Mouse (Mus musculus) 3T3-L1 (cell line): ENCODE results near the gene Itsn1.

Source experiments
- DNase-seq: peaks from one replicate; pipeline ENCODE4 v3.0.0-alpha.2; 2015; ENCODE audit warnings: low read depth, low spot score

The Itsn1 gene

DNA sequence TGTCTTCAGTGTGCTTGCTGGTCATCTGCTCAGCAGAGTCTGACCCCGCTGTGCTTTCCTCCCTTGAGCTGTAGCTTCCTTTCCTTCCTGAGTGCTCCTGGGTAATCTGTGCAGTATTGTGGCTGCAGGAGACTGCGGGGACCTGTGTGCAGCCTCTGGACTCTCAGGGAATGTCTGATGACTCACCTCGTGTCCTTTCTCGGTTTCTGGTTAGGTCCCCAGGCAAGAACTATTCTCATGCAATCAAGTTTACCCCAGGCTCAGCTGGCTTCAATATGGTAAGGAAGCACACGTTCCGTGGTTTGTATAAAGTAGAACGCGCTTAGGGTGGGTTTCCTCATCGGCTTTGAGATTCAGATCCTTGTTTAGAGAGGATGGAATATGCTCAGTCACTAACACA lies 82.8 kb downstream of the Itsn1 start:
- DNase-seq: peak; percentile 49

DNA sequence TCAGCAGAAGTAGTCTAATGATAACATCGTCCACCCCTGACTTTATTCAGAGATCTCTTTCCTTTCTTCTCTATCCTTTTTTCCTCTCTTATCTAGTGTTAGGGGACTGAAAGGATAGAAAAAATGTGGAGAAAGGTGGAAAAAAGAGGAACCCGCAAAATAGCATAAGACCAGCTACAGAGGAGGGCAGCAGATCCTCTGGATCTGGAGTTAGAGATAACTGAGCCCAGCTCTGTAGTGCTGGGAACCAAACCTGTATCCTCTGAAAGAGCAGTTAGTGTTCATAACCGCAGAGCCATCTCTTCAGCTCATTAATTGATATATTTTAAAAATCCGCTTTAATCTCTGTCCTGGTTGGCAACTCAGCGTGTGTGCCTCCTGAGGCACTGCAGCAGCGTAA lies 84.5 kb downstream of the Itsn1 start:
- no peak for DNase-seq

GRCm38 (mm10) chr16:91815067-91815466 lies 86.0 kb downstream of the Itsn1 start:
- DNase-seq: no peak

DNA sequence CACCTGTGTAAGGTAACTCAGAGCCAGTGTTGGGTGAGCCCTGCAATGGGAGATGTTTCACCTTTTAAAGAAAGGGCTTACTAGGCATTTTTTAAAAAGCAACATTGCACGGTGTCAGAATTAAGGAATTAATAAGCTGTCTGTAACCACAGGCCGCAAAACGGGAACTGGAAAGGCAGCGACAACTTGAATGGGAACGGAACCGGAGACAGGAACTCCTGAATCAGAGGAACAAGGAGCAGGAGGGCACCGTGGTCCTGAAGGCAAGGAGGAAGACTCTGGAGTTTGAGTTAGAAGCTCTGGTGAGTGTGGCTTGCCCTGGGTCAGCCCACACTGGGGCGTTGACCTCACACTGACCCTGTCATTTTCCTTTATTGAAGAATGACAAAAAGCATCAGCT lies 91.2 kb downstream of the Itsn1 start:
- no peak for DNase-seq

DNA sequence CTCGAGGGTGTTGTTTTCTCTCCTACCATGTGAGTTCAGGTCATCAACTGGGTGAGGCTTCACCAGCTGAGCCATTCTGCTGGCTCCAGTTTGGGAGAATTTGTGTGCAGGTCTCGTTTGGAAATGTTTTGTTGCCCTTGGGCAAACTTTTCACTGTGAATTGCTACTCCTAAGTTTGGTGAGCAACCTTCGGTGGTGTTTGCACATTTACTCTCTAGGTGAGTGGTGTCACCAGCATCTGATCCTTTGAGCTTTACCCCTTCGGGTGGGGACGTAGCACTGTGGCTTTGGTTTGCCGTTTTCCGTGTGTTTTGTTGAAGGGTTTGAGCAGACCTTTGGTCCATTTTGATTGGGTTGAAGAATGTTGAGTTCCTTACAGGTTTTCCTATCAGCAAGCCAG lies 93.2 kb downstream of the Itsn1 start:
- DNase-seq: no peak

DNA sequence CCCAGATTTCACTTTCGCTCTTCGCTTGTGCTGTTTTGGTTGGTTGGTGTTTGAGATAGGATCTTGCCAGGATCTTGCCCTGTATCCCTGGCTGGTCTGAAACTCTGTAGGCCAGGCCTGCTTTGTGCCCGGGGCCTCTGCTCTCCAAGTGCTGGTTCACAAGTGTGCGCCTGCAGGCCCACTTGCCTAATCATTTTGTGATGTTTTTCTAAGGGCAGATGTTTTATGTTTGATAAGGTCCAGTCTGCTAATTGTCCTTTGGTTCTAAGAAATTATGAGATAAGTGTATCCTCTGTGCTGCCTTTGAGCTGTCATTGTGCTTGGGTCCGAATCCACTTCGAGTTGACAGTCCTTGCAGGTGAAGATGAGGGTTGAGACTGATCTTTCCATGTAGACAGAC lies 93.7 kb downstream of the Itsn1 start:
- DNase-seq: no peak

GRCm38 (mm10) chr16:91825774-91826325 lies 96.8 kb downstream of the Itsn1 start:
- DNase-seq: no peak

DNA sequence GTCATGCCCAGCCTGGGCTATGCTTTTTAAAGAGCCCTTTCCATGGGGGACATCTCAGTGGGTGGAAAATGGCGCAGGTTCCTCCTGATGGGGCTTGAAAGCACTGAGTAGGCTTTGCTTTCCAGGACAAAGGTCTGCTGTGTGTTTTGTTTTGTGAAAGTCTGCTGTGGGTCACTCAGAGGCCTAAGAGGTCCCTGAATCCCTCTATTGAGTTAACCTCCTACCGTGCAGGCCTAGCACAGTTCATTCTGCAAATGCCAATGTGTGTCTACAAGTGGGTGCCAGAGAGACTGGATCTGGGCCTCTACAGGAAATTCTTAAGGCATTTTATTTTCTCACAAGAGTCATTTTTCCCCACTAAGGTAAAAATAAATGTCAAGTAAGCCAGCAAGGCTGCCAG lies 97.8 kb downstream of the Itsn1 start:
- no peak for DNase-seq

- DNase-seq: no peak
These were observed 98.4 kb downstream of the Itsn1 start for GRCm38 (mm10) chr16:91827456-91827855.

GRCm38 (mm10) chr16:91828160-91828559 lies 99.1 kb downstream of the Itsn1 start:
- DNase-seq: no peak

DNA sequence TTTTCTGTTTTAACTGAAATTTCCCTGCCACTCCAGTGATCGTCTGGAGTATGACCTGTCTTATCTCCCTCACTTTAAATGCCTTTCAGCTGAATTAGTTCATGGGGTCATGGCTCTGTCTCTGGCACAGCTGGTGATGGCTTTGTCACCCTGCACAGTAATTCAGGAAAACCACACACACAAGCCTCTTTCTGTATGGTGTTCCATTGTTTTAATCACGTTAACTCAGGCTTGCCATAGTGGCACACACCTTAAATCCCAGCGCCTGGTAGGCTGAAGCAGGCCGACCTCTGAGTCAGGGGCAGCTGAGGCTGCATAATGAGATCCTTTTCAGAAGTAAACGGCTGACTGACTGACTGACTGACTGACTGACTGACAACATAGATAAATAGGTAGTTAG lies 99.5 kb downstream of the Itsn1 start:
- DNase-seq: no peak

DNA sequence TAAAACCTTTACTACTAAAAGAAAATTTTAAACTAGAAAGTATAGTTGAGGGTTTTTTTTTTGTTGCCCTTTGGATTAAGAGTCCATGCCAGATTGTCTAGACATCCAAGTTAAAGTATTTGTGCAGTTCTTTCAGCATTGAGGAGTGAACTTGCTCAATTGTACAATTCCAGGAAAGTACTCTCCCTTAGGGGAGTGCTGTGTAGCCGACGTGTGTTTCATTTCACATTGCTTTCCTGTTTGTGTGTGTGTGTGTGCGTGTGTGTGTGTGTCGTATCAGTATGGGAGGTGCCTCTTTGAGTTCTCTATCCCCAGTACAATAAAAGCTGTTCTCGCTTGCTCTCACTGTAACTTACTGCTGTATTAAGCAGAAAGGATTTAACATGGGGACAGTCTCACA lies 100.0 kb downstream of the Itsn1 start:
- DNase-seq: no peak

DNA sequence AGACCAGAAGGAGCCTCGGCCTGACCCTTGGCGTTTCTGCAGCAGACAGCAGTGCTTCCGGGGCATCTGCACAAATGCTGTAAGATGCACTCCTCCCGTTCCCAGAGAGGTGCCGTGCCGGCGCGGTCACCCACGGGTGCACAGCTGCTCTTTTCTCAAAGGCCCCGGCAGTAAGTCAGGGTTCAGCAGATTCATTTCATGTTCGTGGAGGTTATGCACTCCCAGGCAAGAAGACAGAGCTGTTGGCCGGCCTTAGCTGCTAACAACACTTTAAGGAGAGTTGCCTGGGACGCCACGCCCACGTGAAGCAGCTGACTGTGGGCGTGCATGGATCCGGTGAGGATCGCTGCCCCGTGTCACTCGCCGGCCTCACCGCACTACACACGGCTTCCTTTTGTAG lies 101.2 kb downstream of the Itsn1 start:
- no peak for DNase-seq

- DNase-seq: no peak
These were observed 104.0 kb downstream of the Itsn1 start for GRCm38 (mm10) chr16:91833121-91833520.

DNA sequence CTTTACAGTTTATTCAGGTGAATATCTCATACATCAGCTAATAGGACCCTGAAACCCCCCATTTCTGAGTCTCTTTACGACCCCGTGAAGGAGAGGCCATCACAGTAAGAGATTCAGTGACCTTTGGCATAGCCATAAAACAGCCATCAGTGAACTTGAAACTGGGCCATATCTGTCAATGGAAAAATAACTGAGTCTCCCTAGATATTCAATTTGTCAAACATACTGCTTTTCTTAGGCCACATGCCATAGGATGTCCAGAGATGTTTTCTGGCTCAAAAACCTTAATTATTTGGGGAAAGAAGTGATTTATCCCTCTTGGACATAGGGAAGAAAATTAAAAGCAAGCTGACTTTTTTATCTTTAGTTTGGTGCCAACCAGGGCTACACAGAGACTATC lies 104.5 kb downstream of the Itsn1 start:
- DNase-seq: no peak

GRCm38 (mm10) chr16:91833981-91834380 lies 104.9 kb downstream of the Itsn1 start:
- no peak for DNase-seq

DNA sequence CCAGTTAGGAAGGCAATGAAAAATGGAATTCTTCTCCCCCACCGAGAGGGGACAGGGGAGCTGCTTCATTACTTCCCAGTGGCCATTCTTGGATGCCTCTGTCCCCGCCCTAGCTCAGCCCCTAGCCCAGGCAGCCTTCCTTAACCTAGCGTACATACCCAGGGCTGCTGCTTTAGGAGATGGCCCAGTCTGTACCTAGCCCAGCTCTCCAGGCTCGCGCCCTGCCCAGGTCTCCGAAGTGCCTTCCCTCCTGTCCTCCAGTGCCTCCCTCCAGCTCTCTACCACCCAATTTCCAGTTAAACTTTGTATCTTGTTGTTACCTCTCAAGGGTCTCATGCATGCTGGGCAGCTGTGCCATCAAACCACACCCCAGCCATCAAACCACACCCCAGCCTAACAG lies 106.7 kb downstream of the Itsn1 start:
- DNase-seq: no peak

DNA sequence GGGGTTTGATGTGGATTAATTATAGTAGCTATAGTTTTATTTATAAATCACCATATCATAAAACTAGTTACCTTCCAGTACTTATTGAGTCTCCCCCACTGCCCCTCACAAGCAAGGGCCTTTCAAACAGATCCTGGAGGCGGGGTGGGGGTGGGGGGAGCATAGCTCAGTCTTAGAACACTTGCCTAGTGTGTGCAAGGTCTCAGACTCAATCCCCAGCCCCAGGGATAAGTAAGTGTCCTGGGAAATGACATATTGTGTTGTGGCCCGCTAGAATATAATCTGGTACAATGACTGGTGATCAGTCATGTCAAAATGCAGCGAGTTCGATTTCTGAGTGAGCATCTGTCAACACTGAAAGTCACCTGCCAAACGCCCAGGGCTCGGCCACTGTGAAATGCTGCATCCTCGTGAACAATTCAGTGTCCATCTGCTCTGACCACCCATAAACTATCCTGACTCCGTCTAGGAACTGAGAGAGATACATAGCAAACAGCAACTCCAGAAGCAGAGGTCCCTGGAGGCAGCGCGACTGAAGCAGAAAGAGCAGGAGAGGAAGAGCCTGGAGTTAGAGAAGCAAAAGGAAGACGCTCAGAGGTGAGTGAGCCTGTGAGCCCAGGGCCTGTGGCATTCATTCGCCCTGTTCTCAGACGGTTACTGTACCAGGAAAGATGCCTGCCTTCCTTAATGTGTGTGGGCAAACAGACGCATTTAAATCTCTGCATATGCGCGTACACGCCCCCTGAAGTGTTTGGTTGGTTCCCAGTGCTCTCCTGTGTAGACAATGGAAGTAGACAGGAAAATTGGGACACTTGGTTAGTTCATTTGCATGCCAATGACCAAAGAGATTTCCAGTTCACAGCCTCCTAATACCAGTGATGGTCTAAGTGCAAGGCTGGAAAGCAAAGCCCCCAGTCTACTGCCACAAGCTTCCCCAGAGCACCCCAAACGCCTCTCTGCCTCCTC lies 107.8 kb downstream of the Itsn1 start:
- DNase-seq: no peak

DNA sequence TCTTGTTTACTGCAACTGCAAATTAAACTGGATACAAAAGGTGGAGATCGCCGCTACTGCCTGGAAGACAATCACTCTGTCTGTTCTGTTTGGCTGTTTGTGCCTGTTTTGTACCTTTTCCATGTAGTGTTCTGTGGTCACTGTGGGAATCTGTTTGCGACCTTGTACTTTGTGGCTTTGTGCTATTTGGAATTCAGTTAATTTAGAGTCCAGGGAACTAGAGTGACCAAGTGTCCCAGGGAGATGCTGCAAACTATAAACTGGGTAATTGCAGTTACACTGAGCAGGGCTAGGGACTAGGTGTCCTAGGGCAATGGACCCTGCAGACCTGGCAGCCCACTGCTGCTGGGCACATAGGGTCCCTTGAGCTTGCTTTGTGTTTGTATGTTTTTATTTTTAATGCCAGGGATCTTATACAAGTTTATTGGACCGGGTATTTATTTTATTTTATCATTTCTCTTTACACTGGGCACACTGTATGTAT lies 108.5 kb downstream of the Itsn1 start:
- DNase-seq: no peak

GRCm38 (mm10) chr16:91838771-91839170 lies 109.7 kb downstream of the Itsn1 start:
- DNase-seq: no peak

DNA sequence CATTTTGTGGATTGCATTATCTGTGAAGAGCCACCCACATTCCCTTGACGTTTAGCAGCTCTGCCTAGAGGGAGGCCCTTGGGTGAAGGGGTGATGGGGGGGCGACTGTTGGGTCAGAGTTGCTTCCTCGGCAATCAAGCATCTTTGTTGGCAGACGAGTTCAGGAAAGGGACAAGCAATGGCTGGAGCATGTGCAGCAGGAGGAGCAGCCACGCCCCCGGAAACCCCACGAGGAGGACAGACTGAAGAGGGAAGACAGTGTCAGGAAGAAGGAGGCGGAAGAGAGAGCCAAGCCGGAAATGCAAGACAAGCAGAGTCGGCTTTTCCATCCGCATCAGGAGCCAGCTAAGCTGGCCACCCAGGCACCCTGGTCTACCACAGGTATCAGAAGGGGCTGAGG lies 110.4 kb downstream of the Itsn1 start:
- DNase-seq: no peak

DNA sequence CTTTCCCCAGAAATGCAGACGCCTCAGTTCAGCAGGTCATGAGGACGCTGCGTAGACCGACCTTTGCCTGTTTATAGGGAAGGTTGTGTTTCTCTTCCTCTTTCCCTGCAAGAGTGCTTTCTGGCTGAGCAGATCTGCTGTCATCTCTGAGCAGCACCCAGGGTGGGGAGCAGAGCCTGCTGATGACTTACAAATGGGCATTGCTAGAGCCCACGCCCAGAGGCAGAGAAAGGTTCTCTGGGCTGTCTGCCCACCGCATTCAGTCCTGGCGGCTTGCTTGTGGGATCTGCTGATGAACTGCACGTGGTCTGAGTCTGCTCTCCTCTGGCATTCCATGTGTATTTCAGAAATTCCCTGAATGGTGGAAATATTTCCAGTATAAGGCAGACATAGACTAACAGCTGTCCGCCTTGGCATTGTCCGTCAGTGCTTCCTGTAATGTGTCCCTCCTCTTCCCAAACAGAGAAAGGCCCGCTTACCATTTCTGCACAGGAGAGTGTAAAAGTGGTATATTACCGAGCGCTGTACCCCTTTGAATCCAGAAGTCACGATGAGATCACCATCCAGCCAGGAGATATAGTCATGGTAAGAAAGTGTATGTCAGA lies 112.0 kb downstream of the Itsn1 start:
- peak; percentile 81 for DNase-seq
